Mouse (Mus musculus) frontal cortex, postnatal 25 days (tissue): ENCODE measurements at regions not wholly inside any gene's neighbourhood (a gene's known extent, or its start where the extent isn't known, plus 50 kb on each side); places are given as distances from the start of the nearest gene placed in this dataset.

Experiments
- DNase-seq, 2 experiments: peaks; one replicate each; pipeline ENCODE4 v3.0.0; 2022; ENCODE audit warnings: low spot score in 2 of 2

DNA sequence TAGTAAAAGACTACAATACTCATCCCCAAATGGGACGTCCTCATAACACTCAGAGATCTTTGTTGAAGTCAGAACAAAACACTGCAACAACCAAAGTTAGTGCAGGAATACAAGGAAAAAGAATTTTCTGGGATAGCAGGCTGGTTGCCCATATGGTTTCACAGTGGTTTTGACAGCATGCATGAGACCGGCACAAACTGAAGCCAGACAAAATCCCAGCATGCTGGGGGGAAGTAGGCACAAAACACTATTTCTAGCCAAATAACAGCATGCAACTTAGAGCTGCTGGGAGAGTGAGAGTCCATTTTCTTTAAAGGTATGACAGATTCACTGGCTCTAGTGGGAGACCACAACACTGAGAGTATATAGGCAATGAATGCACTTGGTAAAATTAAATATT lies 619.1 kb upstream of the Manea start:
- DNase-seq = no peak

DNA sequence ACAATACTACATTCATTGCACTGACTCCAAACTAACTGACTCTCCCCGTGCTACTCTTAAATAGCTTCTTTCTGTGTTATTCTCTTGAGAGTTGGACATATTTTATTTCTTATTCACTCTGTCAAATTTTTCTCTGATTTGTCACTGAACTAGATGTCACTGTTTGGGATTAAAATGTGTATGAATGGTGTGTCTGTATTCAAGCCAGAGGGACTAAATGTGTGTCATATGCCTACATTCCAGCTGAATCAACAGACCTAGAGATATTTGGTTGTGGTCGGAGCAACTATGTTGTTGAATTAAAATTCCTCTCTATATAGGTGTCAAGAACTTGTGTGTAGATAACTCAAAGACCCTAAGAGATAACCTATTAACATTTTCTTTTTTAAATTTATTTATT lies 618.2 kb upstream of the Manea start:
- DNase-seq = no peak

DNA sequence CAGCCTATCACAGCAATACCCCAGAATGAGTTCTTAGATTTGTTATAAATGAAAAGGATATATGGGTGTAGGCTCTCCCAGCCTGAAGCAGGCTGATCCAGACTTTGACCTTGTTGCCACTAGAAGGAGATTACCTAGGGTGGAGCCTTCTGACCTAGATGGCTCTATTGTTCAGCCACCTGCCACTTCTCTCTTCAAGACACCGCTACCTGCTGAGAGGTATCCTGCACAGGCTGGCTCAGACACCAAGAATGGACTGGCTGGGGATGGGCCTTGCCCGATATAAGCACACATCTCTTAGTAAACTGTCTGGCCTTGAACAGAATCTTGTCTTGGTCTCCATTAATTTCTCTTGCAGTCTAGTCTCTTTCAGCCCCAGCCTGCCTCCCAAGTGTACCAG lies 597.9 kb upstream of the Manea start:
- no peak for DNase-seq

DNA sequence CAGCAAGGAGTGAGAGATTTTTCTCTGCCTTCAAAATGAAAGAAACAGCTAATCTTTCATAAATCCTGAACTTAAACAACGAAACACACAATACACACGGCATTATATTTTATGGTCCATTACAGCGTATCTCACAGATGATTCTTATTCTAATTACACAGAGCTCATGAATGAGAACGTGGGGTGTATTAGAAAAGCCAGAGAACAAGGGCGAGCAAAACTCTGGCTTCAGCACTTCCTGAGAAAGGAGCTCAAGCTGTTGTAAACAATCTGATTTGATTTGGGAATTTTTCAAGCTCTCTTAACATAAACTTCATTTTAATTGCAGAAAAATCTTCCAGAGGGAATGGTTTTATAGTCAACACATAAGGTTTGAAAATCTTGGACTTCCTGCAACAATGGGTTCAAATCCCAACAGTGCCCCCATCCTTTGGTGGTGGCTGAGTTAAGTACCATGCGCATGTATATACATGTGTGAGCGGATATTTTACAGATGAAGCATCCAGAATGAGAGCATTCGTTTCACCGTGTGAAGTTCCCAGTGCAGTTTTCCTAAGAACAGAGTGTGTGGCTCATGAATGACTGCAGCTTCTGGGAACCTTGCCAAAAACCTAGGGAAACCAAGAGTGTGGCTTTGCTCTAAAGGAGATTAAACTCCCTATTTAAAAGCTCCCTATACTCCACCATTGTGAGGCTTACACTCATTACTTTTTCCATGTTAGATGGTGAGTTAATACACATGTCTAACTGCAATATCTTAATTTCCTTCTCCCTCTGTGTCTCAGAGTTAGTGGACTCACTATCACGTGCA lies 587.5 kb upstream of the Manea start:
- peak; percentile 10 to 36 for DNase-seq

DNA sequence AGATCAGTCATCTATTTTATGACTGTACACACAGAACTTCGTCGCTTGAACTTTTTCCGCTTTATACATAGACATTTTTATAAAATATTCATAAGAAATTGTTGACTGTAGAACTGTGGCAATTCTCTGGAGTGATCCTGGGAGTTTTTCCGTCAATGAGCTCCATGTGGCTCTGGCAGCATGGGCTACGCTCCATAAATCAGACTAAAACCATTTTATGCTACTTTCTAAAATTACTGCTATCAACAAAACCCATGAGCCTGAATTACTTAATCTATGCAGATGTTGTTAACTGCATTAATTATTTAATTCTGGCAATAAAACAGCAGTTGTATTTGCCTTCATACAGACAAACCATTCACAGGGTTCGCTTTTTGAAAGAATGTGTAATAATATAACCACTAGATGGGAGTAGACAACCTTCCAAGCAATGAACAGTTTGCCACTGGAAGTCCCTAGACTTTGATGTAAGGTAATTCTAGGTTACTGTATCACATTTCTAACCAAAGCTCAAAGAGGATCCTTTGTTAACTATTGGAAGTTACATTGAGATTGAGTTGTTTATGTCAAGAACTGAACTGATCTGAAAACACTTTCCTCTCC lies 583.3 kb upstream of the Manea start:
- DNase-seq = no peak

DNA sequence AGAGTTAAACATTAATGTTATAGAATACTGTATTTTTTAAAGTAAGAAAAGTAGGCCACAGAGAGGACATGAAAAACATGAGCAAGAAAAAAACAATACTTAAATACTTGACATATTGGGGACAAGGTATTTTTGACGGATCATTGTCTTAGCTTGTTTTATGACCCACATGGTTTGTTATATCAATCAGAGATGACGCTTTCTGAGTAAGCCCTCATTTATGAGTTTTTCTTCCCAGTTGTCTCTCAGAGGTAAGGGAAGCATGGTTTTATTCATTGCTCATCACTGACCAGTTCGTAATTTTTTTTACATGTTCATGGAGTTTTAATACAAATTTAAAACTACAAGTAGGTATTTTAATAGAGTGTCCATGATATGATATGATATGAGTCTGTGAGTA lies 579.4 kb upstream of the Manea start:
- no peak for DNase-seq

DNA sequence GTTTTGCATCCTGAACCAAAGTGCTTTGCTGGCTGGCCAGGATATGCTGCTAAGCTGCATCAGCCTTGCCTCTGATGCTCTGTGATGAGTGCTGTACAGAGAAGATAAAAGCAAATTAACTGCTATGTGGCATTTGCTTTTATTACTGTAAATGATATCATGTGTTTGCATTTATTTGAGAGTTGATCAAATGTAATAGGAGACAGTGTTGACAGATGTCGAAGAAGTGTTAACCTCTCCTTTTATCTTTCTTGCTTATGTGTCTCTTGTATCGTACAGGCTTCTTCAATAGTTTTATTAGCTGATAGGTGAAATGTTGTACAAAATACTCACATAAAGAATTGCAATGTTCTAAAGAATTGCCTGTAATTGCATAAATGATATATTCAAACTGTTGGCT lies 541.8 kb upstream of the Manea start:
- no peak for DNase-seq

DNA sequence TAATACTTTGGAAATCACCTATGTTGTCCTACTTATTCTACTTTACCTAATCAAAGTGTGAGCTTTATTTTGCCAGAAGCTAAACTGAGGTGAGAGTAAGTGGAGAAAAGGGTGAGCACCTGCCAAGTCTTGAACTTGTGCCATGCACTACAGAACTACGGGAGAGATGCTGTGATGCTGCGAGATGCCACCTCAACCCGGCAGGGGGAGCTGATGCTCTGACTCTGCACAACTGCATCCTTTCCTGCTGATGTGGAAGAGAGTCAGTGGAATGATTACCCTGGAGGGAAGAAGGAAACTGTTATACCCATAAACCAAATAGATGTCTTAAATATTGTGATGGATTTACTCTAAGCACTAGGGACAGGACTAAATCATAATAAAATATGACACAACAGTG lies 532.3 kb upstream of the Manea start:
- DNase-seq = no peak

DNA sequence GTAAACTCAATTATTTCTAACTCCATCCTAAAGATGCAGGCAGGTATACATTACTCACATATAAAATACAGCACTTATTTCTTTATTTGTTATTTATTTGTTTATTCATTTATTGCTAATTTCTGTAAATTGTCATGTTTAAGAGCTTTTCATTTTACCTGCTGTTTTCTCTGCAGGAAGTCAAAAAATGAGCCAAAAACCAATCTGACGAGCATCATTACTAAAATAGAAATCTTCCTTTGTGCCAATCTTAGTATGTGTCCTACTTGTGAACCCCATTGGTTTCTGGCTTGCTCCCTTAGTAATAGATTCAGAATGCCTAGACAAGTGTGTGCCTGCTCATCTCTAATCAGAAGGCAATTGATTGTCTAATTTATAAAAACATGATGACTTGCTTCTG lies 495.1 kb upstream of the Manea start:
- no peak for DNase-seq

DNA sequence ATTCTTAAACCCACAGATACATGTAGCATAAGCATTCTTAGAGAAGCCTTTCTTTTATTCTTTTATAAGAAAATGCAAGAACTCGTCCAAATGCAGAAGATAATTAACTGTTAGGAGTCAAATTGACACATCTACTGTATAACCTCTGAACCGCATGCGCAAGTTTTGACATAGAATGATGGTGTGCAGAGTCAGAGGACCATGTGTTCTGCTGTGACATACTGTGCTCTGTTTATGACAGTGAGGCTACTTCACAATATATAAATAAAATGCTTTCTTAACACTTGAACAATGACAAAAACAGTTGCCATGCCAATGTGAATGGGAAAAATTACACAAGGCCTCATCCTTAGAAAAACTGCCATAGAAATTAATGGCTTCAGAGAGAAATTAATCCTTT lies 454.1 kb upstream of the Manea start:
- no peak for DNase-seq

DNA sequence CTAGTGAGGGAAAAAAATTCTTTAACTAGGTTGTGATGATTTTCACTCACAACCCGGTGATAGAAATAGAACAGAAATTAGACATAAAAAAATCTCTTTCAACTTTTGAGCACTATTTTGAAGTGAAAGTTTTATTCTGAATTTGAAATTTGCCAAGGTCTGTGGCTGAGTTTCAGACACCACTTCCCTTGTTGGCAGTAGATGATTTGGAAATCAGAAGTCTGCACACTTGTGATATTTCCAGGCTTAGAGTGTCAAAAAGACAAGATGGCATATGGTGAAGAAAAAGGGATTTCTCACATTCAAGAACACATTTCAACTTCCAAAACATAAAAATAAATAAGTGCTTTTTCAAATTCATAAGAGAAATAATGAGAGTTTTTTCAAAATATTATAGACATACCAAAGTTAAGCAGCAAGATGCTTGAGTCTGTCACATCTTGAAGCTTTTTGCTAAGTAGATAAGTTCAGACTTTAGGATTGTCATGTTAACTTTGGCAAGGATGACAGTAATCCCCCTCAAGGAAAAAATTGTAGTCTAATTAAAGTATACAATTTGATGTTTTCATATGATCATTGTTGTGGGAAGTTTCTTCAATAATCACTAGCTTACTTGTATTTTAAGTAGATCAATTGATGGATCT lies 446.6 kb upstream of the Manea start:
- DNase-seq = no peak

DNA sequence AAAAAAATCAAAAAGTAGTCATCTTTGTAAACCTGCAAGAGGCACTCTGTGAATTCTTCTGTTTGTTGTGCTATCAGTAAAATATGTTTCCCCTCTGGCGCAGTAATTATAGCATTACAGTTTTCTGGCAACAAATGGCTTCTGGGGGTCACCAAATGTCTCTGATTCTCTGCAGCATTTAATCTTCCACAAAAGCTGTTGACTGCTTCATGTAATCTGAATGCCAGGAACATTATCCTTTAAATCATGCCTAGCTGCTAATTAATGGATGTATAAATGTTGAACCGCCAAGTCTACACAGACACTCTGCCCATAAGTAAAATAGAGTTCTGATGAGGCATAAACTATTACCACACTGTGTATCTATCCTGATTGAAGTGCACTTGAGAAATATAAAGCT lies 421.2 kb upstream of the Manea start:
- no peak for DNase-seq

DNA sequence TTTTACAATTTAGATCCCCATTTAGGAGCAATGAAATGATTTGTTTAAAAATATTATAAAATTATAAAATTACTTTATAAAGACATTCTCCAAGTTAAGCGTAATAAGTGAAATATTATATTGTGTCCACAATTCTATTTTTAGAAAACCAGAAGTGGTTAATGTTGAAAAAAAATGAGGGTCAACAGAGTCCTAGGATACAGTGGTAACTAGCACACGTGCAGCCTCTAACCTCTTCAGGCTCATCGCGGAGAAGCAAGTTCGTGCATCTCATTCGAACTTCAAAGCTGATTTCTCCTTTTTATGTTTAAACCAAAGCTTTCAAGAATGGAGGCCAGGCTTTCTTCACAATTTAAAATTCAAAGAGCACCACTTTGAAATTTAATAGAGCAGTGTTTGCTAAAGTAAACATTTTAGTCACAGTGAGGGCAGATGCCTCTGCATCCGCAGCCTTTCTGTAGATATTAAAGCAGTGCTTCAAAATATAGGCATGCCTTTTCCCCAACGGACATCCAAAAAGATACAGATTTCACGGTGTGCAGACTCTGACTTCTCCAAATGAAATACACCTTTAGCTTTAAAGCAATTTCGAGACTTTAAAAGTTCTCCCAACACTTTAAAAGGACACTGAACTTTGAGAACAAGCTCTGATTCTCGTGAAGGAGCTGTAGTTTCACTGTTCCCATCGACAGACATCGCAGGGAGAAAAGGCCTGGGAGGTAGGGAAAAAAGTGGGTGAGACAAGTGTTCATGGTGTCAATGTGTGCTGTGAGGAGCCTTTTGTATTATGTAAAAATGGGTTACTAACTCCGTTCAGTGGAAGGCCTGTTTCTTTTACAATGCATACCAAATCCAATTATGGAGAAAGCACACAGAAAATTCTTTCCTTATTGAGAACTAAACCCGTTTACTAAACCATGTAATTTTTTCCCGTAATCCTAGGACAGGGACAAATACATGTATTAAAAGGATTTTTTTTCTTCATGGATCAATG lies 419.8 kb upstream of the Manea start:
- no peak for DNase-seq

DNA sequence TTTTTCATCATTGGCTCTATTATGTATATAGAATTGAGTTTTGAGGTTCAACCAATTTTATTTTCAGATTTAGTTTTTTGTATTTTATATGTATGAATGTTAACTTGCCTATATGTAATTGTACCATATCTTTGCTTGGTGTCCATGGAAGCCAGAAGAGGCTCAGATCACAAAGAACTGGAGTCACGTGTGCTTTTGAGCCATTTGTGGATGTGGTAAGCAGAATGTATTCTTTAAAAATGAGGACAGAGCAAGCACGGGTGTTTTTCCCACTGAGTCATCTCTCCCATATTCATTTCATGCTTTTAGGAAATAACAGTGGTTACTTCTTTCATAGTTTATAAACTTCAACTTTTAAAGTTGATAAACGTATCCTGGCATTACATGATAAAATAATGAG lies 394.1 kb upstream of the Manea start:
- no peak for DNase-seq

DNA sequence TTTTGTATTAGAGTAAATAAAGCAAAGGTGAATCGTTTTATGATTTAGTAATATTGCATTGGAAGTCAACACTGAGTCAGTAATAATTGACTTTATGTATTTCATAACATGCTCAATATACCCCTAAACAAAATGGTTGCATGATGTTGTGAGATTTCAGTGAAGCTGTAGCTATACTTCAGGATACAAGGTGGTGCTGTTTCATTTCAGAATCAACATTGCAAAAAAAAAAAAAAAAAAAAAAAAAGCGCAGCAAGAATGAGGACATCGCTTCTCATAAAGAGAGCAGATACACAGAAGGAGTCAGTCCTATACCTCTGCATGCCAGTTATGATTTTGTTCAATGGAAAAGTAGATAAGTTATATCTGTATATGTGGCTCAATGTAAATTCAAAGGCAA lies 389.7 kb upstream of the Manea start:
- DNase-seq = no peak

DNA sequence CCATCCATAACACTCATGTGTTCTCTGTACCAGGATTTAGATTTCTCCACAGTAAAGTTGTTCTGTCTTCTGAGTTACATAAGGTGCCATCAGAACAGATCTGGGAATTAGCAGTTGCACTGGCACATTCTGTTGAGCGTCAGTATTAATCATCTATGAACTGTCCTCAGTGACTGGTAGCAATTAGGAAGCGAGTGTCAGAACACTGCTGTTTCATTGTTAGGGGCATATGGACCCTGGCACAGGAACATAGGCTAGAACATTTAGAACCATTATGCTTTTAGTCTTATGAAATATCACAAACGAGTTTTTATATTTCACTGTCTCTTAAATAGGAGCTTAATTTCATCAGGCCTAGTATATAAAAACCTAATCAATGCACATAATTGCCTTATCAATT lies 367.7 kb upstream of the Manea start:
- DNase-seq = no peak

DNA sequence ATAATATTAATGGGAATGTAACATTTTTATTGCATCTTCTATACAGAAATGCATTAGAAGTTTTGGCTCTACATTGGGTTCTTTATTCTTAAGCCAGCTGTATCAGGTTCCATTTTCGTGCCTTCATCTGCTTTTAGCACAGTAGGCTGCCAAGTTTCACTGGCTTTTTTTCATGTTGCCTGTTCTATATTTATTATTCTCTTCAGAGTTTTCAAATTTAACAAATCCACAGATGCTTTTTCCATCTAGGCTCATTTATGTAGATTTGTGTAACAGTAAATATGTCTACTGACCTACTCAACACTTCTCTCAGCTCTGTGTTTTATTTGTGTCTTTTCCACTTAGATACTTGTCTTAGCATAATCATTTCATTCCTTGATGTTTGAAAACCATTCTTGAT lies 363.3 kb upstream of the Manea start:
- DNase-seq = no peak

DNA sequence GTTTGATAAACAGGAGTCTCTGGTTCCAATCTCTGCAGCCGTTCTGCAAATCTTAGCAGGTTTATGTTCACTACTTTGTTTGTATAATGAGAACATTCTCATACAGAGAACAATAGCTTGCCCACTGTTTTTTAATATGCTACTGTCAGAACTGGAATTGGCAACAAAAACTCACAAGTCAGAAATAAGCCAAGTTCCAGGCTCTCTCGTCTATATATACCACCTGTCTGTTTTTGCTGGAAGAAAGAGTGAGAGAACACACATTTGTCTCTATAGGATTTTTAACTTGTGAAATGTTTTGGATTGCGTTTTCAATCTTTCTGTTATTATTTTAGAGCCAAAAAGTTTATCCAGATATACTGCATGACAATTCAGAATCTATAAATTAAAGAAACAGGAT lies 349.3 kb upstream of the Manea start:
- no peak for DNase-seq
